Mouse (Mus musculus) kidney, adult 11 months (tissue): ENCODE measurements around the gene Gm10638.

Source experiments
- DNase-seq: peaks from one replicate; pipeline ENCODE4 v3.0.0; 2022

Gm10638 gene

DNA sequence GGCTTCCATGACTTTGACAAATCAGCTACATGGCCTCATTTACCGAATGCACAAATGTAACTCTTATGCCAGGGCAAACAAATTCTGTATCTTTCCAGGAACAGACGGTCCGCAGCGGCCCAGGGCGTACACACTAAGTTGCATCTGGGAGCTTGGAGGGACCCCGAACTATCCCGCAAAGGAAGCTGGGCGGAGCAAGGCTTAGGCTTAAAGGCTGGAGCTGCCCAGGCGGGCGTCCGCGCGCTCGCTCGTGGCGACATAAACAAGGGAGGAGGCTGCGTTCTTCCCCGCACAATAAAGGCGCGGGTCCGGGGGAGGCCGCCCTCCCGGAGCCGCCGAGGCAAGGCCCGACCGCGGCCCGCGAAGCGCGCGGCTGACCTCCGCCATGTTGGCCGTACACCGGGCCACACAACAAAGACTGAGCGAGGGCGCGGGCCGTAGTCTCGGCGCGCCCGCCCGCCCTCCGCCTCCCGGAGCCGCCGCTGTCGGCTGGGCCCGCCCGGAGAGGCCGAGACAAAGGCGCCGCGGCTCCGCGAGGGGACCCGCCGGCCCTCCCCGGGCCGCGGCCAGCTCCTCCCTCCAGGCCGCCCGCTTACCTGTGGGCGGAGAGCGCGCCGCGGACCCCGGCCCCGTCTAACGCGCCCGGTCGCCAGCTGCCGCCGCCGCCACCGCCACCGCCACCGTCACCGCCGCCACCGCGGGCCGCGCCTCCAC lies at the start of gene Gm10638, which contains the start of gene Siah1a:
Gm10638 (plus strand) TSS at position 479 of the 714 bp plus-strand sequence.
Siah1a (minus strand) TSS at position 714 of the 714 bp plus-strand sequence.
- peak; percentile 66 for DNase-seq

DNA sequence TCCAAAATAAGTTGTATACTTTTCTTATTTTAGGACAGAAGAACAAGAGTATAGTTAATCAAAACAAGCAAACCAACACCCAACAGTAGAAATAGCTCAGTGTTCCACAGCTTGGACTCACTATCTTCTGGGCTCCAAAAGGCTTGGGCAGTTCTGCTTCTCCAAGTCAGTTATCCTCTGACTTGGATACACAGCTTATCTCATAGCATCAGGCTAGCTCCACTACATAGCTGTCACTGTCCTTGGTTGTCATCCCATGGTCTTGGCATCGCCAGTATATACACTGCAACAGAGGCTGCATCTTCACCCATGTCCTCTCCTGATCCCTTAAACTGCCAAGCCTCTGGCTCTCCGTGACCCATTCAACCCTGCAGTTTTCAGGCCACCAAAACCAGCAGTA lies 49.8 kb upstream of the Gm10638 start:
- DNase-seq = no peak

DNA sequence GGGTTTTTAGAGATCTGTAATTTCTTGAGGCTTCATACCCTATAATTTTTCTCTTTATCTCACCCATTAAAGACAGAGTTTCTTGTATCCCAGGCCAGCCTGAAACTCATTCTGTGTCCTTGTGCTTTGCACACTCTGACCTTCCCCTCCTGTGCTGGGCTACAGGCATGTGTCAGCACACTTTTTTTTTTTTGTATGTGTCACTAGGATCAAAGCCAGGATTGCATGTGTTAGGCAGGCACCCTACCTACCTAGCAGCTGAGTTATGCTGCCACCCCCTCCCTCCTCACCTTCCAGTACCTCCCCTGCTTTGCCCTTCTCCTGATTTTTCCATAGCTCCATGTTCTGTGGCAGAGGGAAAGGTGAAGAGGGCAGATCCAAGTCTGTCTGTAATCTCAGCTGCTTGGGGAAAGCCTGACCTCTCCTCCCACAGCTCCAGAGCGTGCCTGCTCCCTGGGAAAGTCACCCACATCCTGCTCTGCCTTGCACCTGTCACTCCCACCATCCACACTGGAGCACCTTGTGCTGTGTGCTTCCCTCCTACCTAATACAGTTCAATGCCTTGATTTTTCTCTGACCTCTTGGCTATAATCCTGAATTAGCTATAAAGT lies 46.6 kb upstream of the Gm10638 start:
- DNase-seq = no peak

DNA sequence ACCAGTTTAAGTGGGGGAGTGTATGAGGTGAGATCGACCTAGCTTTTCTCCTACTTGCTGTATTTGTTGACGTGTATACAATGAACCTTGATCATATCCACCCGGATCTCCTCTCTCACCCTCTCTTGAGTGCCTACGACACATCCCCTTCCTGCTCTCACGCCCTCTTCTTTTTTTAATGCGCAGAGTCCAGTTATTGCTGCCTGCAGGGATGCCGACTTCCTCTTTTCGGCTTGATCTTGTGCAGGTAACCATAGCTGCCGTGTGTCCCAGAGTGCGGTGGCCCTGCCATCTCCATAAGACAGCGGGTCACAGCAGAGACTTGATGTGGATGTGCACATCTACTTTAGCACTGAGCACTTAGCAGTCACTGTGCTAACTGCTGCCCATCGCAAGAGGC lies 46.0 kb upstream of the Gm10638 start:
- DNase-seq = no peak

DNA sequence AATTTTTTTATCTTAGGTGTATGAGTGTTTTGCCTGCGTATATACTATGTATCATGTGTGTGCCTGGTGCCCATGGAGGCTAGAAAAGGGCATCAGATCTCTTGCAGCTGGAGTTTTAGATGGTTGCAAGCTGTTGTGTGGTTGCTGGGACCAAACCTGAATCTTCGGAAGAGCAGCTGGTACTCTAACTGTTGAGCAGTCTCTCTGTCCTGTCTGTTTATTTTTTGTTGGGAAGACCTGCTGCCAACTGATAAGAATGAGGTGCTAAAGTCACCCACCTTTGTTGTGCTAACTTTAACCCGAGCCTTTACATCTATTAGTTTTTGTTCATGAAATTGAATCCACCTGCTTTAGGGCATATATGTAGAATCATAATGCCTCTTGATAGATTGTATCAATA lies 43.0 kb upstream of the Gm10638 start:
- DNase-seq = no peak

DNA sequence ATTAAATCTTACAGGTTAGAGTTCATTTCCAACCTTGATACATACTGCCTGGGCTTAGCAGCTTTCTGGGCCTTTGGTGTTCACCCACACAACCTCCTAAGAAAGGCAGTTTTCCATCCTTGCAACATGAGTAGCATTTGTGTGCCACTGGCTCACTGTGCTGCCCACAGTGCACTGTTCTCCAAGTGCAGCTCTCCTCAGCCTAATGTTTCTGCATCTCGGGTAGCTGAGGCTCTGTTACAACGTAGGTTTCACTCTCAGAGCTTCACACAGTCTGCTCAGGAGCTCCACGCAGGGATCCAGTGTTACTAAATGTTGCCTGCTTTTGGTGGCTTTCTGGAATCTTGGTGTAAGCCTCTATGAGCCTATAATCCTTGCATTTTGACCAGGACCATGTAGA lies 40.2 kb upstream of the Gm10638 start:
- DNase-seq = no peak

DNA sequence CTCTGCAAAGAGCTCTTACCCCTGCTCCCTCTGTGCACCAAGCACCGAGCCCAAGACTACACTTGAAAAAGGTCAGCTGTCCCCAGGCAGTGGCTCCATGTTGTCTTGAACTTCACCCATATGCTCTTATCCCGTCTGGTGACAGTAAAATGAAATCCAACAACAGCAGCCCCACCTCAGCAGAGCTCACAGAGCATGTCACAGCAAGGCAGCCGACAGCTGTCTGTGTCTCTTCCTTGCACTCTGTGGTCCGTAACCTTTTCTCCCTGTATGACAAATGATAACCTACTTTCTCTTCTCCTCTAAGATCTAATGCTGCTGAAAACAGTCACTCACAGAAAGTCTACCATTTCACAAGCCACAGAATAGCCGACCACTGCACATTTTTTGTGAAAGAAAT lies 38.7 kb upstream of the Gm10638 start:
- DNase-seq = no peak

DNA sequence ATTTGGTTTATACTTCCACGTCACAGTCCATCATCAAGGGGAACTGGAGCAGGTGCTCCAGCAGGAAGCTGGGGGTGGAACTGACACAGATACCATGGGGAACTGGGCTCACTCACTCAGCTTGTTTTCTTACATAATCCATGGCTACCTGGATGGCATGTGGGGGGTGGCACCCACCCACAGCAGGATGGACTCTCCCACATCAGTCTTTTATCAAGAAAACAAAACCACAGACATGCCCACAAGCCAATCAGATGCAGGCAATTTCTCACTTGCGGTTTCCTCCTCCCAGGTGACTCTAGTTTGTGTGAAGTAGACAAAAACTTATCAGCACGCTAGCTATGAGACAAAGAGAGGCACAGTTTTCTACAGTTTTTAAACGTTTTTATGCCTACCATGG lies 37.6 kb upstream of the Gm10638 start:
- DNase-seq = no peak

DNA sequence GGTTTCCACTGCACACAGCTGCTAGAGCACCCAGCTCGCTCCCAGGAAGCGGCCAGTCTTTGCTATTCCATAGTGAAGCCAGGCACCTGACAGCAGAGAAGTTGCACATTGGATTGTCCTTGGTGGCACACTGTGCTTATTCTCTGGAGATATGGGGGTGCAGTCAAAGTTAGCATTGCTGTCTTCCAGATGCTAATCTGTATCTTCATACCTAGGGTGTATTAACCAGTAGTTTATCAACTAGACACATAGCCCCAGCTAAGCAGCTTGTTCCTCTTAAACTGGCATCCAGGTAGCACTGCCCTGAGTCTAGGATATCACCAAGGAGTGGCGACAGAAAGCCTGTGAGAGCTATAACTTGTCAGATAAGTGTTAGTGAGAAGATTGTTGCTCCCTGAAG lies 32.9 kb upstream of the Gm10638 start:
- no peak for DNase-seq

DNA sequence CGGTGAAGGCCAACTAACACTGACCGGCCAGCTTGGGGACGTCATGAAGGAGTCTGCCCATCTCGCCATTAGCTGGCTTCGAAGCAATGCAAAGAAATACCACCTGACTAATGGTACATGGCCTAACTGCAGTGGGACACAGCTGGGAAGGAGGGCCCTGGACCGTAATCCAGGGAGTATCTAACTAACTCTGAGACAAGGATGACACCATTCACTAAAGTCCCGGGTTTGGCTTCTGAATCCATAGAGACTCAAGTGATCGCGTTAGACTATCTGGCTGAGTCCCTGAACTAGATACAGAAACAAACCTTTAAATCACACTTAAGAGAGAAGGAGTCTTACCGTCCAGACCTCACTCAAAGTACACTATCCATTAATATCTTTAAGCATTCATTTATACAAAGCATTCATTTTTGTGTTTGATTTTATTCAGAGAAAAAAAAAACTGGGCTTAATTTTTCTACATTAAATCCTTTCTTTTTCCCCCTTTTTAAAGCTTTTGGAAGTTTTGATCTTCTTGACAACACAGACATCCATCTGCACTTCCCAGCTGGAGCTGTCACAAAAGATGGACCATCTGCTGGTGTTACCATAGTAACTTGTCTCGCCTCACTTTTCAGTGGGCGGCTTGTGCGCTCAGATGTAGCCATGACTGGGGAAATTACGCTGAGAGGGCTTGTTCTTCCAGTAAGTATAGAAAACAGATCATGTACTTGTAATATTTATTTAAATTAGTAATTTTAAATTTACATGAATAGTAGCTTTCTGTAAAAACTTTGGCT lies 31.9 kb upstream of the Gm10638 start:
- DNase-seq = no peak

DNA sequence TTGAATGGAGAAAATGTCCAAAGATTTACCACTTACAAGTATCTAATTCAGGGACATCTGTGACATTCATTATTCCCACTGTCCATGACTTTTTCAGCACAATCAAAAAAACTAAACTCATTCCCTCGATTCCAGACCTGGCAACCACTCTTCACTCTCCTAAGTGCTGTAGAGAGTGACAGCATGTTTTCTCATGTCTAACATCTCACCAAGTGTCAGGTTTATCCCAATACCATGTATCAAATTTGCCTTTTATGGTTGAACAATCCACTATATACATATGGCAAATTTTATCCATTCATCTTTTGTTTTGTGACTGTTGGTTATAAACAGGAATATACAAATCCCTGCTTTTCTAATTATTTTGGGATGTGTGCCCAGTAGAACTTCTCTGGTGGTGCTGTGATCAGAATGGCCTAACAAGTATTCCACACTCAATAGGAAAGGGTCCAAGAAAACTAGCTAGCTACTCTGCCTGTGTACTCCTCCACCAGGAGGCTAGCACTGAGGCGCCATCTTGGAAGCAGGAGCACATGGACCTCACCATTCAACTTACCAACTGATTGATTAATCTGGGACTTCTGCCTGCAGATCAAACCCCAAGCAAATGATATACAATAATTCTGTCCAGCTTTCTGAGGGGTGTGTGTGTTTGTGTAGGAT lies 27.0 kb upstream of the Gm10638 start:
- DNase-seq = no peak

DNA sequence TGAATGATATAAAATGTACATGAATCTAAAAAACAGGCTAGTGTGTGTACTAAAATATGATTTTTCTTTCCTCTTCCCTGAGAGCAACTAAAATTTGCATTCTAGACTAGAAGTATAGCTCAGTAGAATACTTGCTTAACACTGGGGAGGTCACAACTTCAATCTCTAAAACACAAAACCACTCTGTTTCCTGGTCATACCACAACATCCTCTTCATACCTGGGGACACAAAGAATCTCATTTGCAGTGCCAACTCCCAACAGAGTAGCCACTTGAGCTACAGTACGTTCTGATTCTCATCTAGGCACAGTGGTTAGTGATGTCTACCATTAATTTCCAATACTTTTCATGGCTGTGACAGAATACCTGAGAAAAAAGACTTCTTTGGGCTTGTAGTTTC lies 26.1 kb upstream of the Gm10638 start:
- DNase-seq = no peak

DNA sequence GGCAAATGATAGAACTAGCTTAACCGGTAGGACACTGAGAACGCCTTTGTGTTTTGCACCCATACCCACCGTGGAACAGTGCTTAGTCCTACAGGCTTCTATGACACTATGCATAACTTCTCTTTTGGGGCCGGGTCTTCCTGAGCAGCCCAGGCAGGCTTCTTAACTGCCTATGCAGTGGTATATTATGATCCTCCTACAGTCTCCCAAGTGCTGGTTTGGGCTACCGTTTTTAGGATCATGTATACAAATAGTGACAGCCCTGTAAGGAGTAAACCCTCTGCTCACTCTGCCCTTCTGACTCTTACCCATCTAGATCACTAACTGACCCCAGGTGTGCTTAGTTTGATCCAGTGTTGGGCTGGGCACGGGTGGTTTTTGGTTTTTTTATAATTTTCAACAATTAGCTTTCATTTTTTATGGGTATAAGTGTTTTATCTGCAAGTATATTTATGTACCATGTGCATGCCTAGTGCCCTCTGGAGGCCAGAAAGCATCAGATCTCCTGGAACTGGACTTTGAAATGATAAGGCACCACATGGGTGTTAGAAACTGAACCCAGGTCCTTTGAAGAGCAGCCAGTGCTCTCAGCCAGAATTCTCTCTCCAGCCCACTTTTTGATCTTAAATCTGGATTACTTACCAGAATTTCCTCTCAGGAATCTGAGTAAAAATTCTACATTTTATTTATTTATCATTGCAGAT lies 24.6 kb upstream of the Gm10638 start:
- no peak for DNase-seq

DNA sequence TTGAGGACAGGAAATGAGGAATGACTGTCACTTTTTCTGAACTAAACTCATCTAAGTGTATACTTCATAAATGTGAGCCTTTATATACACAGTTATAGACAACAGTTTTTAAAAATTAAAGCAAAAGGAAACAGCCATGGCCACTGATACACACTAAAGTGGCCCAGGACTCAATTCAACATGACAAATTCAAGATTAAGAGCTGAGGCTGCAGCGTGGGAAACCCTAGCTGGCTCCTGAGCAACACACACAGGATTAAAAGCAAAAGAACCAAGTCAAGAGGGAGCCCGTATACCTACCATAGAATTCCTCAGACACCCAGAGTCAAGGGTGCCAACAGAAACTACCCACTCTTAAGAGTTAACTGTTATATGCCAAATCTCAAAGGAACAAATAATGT lies 24.0 kb upstream of the Gm10638 start:
- DNase-seq = no peak

DNA sequence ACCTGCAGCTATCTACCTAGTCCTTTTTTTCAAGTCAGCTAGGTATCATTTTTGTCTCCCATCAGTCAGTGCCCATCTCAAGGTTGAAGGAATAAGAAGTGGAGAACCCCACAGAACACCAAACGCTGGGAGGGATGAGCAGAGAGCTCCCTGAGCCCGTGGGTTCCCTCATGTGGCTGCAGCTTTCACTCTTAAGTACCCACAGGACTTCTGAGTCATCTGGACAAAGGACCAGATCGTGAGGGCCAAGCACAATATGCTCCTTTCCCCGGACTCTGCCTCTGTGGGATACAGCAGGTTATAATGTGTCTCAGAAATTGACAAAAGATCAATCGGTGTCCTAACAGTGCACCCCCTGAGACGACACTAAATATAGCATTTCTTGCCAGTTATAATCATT lies 18.5 kb upstream of the Gm10638 start:
- no peak for DNase-seq

DNA sequence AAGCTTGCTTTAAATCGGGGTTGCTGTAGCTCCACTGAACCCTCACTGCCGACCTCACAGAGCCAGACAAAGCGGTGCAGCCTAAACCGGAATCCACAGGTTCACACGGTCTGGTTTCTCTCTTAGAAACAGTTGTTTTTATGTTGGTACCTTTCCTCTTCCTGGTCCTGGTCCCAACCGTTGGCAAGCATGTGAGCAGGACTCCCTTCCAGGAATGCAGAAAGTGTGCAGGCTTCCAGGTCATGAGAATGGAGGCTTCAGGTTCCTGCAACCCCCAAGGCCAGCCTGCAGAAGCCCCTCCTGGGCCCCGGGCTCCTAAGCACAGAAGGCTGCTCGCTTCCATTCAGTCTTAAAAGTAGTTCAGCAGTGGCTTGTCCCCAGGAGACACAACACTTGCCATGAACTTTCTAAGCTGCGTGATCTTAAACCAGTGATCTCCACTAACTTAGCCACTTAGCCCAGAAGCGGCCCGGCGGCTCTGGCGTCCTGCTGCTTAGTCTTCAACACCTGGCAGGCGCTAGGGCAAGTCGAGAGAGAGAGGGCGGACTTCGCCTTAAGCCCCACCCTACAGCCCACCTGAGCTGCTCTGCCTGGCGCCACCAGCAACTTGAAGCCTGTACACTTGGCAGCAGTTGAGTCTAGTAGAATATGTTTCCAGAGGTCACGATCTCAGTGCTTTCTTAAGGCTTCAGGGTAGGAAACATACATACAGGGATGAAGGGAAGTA lies 17.1 kb upstream of the Gm10638 start:
- DNase-seq = peak; percentile 47

DNA sequence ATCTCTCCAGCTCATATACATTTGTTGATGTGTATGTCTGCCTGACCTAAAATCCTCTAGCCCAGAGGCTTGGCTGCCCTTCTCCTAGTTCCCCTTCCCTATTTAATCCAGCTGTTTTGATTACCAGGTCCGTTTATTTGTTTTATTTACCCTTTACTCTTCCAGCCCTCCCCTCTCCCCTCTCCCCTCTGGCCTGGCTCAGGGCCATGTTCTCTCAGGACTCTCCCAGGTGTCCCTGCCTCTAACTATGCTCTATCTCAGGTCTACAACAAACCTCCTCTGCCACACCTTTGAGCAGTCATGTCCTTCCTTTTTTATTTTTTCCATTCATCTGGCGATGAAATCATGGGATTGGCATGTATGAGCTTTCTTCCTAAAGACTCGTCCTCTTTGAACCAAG lies 15.2 kb upstream of the Gm10638 start:
- no peak for DNase-seq

DNA sequence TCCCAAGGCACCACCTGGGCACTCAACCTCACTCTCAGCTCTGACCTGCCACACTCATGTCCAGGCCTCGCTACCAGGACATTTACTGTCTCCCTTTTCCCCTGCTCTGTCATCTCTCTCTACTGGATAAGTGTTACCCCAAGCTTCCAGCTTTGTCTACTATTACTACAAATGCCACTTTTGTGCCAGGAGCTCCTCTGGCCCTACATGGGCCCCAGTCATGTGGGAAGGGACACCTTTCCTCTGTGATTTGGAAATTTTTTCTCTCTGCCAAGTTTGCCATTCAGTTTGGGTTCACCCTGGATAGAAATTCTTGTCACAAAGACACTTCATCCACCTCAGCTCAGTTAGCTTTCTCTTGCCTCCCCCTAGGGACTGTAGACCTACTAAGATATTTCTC lies 14.6 kb upstream of the Gm10638 start:
- DNase-seq = no peak

DNA sequence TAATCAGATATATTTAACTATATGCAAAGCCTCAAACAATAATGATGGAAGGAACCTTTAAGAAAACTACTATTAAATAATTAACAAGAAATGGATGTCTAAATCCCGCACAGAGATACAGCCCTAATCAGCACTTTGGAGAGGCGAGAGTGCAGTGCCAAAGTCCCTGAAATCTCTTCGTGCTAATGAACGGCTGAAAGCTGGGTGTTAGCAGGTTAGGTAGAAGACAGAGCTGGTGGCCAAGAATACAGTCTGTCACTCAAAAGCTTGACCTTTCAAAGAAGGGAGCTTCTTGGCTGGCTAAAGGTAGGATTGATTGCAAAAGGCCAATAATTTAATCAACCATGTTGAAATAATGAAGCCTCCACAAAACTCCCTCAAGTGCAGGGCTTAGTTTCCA lies 11.3 kb upstream of the Gm10638 start:
- DNase-seq = peak; percentile 21

DNA sequence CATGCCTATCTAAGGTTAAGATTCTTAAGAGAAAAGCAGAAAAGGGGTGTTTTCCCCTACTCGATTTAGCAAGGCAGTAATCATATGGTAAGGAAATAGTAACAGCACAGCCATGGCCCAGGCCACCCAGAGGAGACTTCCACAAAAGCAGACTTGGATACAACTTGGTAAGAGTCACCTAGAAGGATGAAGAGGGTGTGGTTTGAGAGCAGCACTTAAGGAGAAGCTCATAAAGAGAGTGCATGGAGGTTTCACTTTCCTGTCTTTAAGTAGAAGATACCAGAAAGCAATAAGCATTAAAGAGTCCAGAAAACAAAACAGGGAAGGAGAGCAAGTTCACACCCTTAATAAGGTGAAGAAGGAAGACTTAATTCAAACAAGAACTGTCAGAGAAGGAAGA lies 10.5 kb upstream of the Gm10638 start:
- DNase-seq = no peak

DNA sequence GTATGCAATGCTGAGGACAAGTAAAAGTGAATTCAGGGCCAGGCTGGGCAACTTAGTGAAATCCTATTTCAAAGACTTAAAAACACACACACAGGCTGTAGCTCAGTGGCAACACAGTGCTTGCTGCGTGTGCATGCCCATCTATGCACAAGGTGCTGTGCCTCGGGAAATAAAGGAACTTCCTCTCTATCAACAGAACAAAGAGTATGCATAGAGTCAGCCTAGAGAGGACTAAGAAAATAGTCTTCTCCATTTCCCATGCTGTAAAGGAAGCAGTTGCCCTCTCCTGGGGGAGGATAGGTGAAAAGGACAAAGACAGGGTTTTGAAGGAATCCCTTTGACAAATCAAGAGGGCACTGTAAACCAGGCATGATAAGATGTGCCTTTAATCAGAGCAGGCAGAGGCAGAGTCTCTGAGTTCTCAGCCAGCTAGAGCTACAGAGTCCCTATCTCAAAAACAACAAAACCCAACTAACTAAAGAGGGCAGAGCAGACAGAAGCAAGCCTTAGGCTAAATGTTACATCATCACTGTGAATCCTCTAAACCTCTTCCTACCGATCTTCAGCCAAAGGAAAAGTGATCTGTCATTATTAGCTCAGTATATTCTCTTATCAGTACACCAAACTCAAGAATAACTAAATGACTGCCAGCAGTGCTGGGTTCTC lies 9.9 kb upstream of the Gm10638 start:
- DNase-seq = no peak

DNA sequence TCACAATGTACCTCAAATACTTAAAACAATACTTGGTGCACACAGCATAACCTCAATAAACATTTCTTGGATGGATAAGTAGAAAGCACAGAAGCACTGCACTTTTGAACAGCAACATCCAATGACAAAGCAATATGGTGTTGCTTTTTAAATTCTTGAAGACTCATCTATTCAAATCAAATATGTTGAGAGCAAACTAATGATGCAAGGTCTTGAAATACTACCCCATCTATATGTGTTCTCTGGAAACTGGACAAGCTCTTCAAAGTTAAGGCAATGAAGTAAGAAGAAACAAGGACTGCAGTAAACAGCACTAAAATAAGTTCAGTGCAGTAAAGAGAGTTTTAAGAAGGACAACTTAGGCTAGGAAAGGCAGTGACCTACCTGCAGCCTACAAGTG lies 4.6 kb upstream of the Gm10638 start:
- DNase-seq = no peak
